Mouse (Mus musculus): Measurements from ENCODE around the gene B020004J07Rik.
A peak's percentile ranks its signal among the peaks of the same experiment; 100 is the strongest.
"Not testable (repeated sequence)": the region's sequence is repeated elsewhere in the genome, so short reads cannot be mapped to it uniquely, and the experiment has no call there.

Gene B020004J07Rik

GRCm38 (mm10) chr4:101843923-101844322, at the start of gene B020004J07Rik:
B020004J07Rik (minus strand) TSS chr4:101844023.
- DNase-seq = not testable (repeated sequence)

- DNase-seq = no peak
Observed at GRCm38 (mm10) chr4:101889377-101889776, 45.6 kb upstream of the B020004J07Rik start.

- no peak for DNase-seq
Observed at GRCm38 (mm10) chr4:101883641-101884040, 39.8 kb upstream of the B020004J07Rik start.

- DNase-seq = not testable (repeated sequence)
Observed at GRCm38 (mm10) chr4:101875687-101876086, 31.9 kb upstream of the B020004J07Rik start.

- DNase-seq = not testable (repeated sequence)
Observed at GRCm38 (mm10) chr4:101872031-101872430, 28.2 kb upstream of the B020004J07Rik start.

GRCm38 (mm10) chr4:101862289-101862688, 18.5 kb upstream of the B020004J07Rik start:
- DNase-seq = no peak

- DNase-seq = peak; percentile 39
Observed at GRCm38 (mm10) chr4:101860873-101861272, 17.1 kb upstream of the B020004J07Rik start.

GRCm38 (mm10) chr4:101850908-101851307, 7.1 kb upstream of the B020004J07Rik start:
- no peak for DNase-seq

All from embryo, embryonic 11 days (tissue).